Mouse (Mus musculus) T-helper 17 cell (primary cell): ENCODE results near the gene Bbs1.

Experiments used
- in situ Hi-C, 2 experiments: fragments of 300-600 bp; cut with MboI, MseI; formaldehyde crosslinking; loops; 1 replicate in 1 of 2; 2 replicates in 1 of 2; pipeline ENCODE4 v1.15.1; 2025; ENCODE audit warnings: high pct_unique_total_duplicates in 2 of 2

The Bbs1 gene

DNA sequence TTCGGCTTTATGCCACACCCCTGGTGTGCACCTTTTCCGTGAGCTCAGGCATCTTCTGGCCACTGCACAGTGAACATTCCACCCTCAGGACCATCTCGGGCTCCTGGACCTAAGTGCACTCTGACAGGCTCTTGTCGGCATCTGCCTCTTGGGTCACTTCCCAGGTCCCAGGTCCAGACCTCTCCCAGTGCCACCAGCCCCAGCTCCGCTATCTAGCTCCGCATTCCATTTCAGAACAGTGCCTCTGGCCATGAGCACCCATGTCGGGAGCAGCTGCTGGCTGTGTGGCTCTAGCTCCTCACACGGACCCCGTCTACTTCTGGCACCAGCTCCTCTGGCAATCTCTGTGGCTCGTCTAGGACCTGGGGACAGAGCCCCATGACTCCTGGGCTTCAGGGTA is 16.6 kb downstream of the Bbs1 start:
- in situ Hi-C loops, result loop anchor here in 1 of 2 experiments (25.0 kb wide), 1 partner anchor 1273 kb away; no protein-coding TSS in a partner anchor

DNA sequence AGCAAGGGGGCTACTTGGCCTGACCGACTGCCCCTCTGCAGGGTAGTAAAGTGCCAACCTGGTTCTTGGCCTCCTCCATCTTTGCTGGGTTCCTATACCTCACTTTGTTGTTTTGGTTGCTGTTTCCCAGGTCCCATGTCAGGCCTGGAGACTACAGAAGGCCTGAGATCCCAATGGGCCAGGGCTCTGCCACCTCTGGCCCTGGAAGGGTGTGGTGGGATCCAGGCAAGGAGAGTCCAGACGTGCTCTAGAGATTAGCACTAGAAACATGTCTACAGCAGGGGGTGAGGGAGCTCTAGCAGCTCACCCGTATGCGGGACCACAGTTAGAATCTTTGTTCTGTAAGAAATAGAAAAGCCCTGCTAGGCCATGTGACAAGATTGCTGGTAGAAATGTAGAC is 22.5 kb downstream of the Bbs1 start:
- in situ Hi-C loops, result loop anchor here in 1 of 2 experiments (25.0 kb wide), 1 partner anchor 1278 kb away; no protein-coding TSS in a partner anchor

DNA sequence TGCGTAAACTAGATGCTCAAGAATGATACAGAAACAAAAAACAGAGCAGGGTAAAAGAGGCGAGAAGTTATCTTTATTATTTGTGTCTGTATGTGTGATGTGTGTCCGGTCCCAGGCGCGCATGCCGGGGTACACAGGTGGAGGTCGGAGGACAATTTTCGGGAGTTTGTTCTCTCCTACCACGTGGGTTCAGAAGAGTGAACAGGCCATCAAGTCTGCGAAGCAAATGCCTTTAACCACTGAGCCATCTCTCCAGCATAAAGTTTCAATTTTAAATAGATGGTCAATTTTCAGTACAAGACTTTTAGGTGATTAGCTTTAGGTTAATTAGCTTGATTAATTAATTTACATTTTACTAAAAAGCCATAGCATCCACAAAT is 27.1 kb downstream of the Bbs1 start:
- in situ Hi-C loops, result loop anchor here in 1 of 2 experiments (25.0 kb wide), 1 partner anchor 1283 kb away; no protein-coding TSS in a partner anchor

DNA sequence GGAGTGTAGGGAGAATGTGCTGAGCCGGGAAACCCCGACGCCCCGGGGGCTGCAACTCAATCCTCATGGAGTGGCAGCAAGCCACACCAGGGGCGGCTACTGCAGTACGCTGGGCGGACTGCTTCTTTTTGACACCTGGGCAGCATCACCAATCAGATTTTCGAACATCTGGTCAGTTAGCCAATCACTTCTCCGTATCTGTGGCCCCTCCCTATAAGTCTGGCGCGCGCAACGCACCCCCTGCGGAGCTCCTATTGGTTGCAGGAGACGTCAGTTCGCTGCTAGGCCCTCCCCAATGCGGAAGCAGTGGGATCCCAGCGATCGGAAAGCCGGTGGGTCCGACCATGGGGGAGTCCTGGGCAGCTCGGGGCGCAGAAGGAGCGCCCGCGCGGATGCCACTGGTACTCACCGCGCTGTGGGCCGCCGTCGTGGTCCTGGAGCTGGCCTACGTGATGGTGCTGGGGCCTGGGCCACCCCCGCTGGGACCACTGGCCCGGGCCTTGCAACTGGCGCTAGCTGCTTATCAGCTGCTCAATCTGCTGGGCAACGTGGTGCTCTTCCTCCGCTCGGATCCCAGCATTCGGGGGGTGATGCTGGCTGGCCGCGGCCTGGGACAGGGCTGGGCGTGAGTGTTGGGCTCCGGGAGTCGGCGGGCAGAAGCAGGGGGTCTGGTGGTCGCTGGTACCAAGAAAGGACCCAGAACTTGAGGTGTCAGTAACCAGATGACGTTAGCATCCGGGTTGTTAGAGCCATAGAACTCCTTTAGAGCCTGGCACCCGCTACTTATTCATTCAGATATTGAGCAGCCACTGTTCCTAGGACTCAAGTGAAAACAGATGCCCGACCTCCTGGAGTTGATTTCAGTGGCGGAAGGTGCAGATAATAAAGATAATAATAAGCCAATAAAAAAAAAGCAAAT is 27.8 kb downstream of the Bbs1 start, which contains the start of gene Zdhhc24:
Gene Zdhhc24, plus strand, starts transcription at position 264 of the 919 bp plus-strand sequence.
- in situ Hi-C loops, result loop anchor here in 1 of 2 experiments (25.0 kb wide), 1 partner anchor 1284 kb away; no protein-coding TSS in a partner anchor

DNA sequence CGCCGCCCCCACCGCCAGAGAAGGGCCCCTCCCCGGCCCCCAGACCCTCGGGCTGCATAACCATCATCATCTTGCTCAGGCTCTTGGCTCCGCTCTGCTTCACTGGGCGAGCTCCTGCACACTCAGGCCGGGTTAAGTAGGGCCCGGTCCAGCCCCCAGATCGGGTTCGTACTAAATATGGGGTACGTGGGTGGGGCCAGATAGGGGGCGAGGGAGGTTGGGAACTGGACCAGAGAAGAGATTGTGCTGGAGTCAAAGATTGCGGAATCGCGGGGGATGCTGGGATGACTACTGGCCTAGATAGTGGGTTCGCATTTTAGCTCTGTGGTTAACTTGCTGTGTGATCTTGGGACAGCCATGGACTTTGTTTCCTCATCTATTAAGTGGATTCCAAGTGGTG is 28.6 kb downstream of the Bbs1 start, which contains the start of gene Actn3:
Gene Actn3, minus strand, starts transcription at position 125 of the 400 bp plus-strand sequence.
- in situ Hi-C loops, result loop anchor here in 1 of 2 experiments (25.0 kb wide), 1 partner anchor 1285 kb away; no protein-coding TSS in a partner anchor

DNA sequence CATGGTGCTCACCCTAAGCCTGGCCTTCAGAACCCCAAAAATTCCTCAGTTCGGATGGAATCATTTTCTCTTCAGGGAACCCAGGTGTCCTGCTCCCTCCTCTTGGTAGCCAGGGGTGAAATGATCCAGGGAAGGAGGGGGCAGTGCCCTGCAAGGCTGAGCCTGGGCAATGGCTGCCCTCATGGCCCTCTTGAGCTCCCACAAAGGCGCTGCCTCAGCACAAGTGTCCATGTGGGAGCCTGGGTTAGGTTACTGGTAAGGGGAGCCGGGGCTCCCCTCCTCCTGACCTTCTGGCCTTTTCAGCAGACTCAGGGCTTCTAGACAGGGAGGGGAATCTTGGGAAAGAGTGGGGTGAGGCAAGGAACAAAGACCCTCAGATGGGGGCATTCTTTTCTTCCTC is 29.7 kb downstream of the Bbs1 start:
- in situ Hi-C loops, result loop anchor here in 1 of 2 experiments (25.0 kb wide), 1 partner anchor 1286 kb away; no protein-coding TSS in a partner anchor

DNA sequence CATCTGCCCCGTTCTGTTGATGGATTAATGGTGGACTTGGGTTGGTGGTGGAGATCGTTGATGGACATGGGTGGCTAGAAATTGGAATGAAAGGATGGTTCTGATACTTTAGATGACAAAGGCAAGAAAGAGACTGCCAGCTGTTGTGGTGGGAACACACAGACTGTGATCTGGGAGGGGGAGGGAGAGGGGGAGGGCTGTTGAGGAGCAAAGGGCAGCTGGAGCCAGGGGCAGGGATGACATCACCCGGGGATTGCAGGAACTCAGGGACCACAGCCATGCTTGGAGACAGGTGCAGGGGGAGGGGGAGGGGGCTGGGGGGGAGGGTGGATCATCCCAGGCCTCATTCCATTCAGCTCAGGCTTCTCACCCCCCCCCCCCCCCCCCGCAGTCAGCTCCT is 30.2 kb downstream of the Bbs1 start:
- in situ Hi-C loops, result loop anchor here in 1 of 2 experiments (25.0 kb wide), 1 partner anchor 1286 kb away; no protein-coding TSS in a partner anchor

DNA sequence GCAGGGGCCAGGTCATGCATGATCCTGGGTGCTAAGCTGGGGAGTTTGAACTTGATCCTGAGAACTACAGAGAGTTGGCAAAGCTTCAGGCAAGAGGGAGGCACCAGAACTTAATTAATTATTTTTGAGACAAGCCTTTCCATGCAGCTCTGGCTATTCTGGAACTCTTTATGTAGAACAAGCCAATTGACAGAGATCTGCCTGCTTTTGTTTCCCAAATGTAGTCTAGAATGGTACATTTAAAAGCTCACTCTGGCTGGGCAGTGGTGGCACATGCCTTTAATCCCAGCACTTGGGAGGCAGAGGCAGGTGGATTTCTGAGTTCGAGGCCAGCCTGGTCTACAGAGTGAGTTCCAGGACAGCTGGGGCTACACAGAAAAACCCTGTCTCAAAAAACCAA is 31.8 kb downstream of the Bbs1 start:
- in situ Hi-C loops, result loop anchor here in 1 of 2 experiments (25.0 kb wide), 1 partner anchor 1288 kb away; no protein-coding TSS in a partner anchor

DNA sequence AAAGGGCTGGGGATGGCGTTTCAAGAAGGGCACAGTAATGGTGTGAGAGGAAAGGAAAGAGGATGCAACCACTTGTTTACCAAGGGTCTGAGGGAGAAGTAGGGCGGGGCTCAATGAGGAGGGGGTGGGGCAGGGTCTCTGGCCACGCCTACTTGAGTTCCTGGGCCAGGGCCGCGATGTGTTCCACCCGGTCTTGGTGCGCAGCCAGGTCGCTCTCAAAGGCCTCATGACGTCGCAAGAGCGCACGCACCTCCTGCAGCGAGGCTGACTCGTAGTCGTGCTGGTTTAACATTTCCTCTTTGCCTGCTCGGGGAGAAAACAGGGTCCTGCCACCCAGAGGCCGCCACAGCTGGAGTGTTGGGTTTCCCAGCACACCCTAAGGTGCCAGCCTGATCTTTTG is 41.3 kb downstream of the Bbs1 start:
- in situ Hi-C loops, result no loop called here

DNA sequence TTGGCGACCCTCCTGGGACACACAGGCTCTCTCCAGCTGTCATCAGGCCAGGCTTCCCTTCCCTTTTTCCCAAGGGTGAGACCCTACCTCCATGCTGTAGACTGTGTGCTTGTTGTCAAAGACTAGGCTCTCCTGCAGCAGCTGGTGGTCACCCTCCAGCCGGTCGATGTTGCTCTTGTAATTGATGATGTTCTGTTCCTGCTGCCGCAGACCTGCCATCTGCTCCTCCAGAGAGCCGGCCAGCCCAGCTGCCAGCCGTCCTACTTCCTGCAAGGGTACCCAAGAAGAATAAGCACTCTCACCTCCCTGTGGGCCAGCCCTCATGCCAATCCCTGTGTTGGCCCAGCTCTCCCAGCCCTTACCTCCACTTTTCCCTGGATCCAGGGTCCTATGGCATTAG is 43.4 kb downstream of the Bbs1 start:
- in situ Hi-C loops, result no loop called here

DNA sequence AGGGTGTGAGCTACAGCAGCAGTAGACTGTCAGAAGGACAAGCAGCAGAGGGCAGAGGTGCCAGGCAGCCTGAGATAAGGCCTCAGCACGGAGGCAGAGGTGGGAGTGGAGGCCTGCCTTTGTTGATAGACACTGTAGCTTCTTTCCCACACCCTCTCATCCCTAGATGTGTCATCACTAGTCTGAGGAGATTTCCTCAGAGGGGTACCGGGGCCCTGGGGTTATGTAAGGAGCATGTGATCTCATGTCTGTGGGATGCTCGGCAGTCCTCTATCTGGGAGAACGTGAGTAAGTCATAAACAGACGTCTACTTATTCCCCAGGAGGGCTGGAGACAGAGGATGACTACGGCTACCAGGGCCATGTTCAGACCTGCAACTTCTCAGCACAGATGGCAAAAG is 47.3 kb downstream of the Bbs1 start:
- in situ Hi-C loops, result no loop called here

DNA sequence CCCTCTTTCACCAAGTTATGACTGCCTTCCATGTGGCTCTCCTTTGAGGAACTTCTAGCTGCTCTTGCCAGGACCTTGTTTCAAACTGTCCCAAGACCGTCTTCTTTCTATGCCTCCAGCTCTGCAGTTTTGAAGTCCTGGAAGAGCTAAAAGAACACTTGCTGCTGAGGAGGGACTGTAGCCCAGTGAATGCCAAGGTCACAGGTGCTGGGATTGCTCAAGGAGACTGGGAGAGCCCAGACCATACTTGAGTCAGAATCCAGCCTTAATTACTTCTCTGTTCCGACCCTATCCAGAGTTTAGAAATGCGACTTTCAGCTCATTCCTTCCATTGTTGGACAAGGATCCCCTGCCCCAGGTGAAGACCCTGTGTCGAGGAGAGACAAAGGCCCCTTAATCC is 50.5 kb downstream of the Bbs1 start:
- in situ Hi-C loops, result no loop called here

DNA sequence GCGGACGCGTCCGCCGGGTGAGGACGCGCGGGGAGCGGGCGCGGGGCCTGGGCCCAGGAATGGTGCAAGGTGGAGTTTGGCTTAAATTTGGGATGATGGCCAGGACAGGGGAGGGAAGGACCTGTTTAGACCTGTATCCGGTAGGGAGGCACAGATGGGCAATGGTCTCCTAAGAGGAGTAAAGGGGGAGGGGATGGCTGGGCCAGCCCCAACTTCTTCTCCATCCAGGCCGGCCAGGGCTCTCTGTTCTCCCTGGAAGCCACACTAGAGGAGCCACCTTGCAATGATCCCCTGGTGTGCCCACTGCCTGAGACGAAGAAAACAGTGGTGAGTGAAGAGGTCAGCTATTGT is 51.0 kb downstream of the Bbs1 start:
- in situ Hi-C loops, result no loop called here

DNA sequence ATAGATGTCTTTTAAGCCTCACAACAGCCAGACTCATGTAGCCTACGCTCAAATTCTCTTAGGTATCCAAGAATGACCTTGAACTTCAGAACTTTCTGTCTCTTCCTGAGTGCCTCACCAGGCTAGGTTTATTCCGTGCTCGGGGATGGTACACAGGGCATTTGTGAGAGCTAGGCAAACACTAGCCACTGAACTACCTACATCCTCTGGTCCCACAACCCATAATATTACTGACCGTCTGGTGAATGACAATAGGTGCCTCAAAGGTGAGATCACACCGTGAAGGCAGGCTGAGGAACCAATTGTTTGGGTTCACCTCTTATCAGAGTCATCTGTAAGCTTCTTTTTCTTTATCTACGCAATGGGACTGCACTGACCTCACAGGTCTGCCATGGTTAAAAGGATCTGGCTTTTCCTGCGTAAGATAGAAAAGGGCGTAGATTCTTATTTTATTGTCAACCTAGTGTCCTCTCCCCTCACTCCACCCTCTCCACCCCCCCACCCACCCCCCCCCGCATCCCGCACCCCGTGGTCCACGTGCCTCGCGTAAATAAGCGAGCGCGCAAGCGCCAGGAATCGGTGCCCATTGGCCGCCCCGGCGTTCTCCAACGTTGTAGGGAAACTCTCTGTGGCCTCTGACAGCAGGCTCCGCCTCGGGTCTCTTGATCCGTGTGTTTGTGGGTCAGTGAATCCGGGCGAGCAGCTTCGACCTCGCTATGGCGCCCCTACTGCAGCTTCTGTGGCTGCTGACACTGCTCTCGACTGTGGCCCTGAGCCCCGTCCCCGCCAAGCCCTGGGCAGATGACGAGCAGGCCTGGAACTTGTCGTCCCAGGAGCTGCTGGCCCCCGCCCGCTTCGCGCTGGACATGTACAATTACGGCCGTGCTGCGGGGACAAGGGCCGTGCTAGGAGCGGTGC is 51.6 kb downstream of the Bbs1 start, which contains the start of gene Ctsf:
Gene Ctsf, plus strand, starts transcription at position 579 of the 918 bp plus-strand sequence.
- in situ Hi-C loops, result no loop called here

DNA sequence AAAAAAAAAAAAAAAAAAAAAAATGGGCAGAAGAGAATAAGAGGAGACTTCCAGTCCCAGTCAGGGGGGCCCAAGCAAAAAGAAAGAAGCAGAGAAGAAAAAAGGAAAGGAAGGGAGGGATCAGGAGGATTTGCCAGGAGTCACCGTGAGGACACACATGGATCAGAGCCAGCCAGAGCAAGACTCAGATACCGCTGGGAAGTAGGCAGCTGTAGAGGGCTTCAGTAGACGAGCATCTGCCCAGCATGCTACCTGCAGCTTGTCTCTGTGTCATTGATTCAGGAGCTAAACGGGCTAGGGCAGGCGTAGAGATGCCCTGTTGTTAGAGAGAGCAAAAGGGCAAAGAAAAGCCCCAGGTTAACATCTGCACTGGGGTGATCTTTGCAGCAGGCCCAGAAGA is 56.1 kb downstream of the Bbs1 start:
- in situ Hi-C loops, result no loop called here

DNA sequence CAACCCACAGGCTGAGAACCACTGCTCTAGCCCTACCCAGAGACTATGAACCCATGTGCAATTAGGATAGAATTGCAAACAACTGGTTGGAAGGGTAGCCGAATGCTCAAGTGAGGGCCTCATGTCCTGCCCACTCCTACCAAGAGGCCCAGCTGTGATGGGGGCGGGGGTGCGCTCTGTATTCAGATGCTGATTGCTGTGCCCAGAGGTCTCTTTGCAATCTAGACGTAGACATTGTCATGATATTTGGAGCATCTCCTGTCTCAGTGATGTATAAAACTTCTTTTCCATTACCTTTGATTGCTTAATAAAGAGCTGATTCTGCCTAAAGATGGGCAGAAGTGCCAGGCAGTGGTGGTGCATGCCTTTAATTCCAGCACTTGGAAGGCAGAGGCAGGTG is 56.6 kb downstream of the Bbs1 start:
- in situ Hi-C loops, result loop anchor here in 1 of 2 experiments (10.0 kb wide), 1 partner anchor 225 kb away; the partner anchor contains the start of gene Rce1

DNA sequence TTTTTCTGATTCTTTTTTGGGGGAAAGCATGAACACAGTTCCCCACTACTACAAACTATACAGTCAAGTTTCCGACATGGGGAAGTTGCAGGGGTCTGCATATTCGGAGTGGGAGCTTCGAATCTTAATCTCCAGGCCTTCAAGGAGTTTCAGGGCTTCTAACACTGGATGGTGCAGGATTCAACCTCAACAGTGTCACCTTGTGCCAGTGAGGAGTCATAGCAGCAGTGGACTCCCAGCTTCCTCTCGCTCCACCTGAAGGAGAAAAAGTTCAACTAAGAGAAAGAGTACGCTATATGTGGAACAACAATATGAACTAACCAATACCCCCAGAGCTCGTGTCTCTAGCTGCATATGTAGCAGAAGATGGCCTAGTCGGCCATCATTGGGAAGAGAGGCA is 58.9 kb downstream of the Bbs1 start:
- in situ Hi-C loops, result loop anchor here in 1 of 2 experiments (10.0 kb wide), 1 partner anchor 223 kb away; the partner anchor contains the start of gene Rce1

DNA sequence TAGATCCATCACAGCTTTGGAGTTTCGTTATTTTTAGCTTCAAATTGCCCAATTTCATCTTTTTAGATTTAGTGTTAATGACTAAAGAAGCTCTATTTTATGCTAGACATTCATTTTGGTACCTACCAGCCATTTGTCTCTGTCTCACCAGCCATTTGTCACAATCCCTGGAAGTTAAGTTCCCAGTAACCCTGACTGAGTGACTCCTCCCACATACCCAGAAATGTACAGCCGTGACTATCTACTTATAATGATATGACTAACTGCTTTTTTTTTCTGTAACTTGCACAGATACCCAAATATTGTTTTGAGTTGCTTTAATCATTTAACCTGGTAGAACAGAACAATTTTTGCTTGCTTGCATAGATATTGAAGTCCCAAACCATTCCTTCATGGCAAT is 60.6 kb downstream of the Bbs1 start:
- in situ Hi-C loops, result loop anchor here in 1 of 2 experiments (10.0 kb wide), 1 partner anchor 221 kb away; the partner anchor contains the start of gene Rce1

DNA sequence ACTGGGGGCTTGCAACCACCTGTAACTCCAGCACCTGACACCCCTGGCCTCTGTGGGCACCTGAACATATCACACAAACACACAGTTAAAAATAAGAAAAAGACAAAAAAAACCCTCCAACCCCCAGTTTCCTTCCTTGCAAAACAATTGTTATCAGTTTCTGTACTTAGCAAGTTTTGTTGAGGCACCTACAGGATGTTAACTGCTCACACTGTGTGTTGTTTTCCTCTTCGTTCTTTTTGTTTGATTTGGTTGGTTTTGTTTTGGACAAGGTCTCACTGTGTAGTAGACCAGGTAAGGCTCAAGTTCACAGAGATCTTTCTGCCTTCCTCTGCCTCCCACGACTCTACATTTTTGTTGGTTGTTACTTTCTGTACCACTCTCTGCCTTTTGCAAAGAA is 63.8 kb downstream of the Bbs1 start:
- in situ Hi-C loops, result loop anchor here in 1 of 2 experiments (10.0 kb wide), 1 partner anchor 218 kb away; the partner anchor contains the start of gene Rce1

DNA sequence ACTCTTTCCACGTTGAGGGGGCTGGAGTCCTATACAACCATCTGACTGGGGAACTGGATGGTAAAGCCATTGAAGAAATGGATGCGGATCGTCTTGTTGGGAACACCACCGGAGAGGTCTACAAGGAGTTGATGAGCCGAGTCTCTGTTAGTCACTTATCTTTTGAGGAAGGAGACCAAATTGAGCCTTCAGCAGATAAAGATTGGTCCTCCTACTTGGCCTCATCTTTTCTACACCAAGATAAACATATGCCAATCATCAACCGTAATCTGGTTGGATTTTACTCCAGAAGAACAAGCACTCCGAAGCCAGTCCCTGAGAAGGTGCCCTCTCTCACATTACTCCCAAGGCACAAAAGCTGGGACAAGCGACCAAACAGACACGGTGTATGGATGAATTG is 65.6 kb downstream of the Bbs1 start:
- in situ Hi-C loops, result loop anchor here in 1 of 2 experiments (10.0 kb wide), 1 partner anchor 216 kb away; the partner anchor contains the start of gene Rce1

DNA sequence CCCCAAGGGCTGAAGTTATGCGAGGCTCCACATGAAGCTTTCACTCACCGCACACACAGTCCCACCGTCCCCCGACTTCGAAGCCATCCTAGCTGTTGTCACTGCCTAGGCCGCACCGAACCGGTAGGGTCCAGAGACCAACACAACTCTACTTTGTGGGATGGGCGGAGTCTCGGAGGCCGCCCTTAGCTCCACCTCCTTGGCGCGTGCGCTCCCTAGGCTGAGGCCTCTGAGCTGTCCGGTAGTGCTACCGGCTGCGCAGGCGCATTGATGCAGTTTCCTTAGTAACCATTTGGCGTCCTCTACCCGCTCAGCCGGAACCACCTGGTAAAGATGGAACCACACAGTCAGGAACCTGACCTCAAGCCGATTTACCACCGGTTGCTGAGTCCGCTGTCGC is 67.3 kb downstream of the Bbs1 start, which contains the start of the genes Ccs and Ccdc87:
Gene Ccs, minus strand, starts transcription at position 184 of the 400 bp plus-strand sequence.
Gene Ccdc87, plus strand, starts transcription at position 218 of the 400 bp plus-strand sequence.
- in situ Hi-C loops, result no loop called here
